Mouse (Mus musculus): Measurements from ENCODE around the gene Synpr. TPM values are rescaled to one million over a fixed set of nuclear protein-coding genes. Genes with fewer than 3 reads are reported as not detected.

Gene Synpr
- polyA plus RNA-seq, 1 experiment from 2014 or later, result 1.1 TPM

DNA sequence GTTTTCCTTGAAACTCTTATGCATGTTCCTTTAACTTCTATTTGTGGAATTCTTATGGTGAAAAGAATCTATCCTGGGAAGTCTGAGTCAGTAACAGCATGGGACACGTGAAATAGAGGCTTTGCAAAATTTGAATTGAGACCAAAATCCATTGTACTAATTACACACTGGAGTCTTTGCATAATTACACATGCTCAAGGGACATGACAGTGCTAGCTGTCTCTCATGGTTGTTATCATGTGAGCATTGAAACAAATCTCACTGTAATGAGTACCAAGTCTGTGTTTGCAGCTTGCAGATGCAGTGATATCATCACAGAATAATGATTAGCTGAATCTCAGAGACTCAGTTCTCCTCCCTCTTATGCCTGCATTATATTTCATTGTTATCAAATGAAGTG lies 22.2 kb upstream of the Synpr start:
- Histone ChIP-seq H3K4me1 (replicated peaks; ENCODE audit: control insufficient read depth, insufficient read depth, low read length) (no peaks in the 10 kb centered on the region), H3K27ac (ENCODE audit: low read depth, low read length) (no peak overlapping the region), H3K36me3 (ENCODE audit: control insufficient read depth, insufficient read depth) (no peaks in the 10 kb centered on the region), H3K4me3 (ENCODE audit: low read depth, low read length) (no peak overlapping the region), H3K9ac (ENCODE audit: low read depth, low read length) (no peak overlapping the region), H3K27me3 (replicated peaks; ENCODE audit: control insufficient read depth, insufficient read depth, low read length) (no peaks in the 10 kb centered on the region), H3K9me3 (ENCODE audit: control insufficient read depth) (no peaks in the 10 kb centered on the region), H3K4me2 (replicated peaks; ENCODE audit: low read depth) (no peak overlapping the region)
- ATAC-seq, result no peak
- no peak for TF ChIP-seq CTCF (IDR thresholded peaks at IDR 0.05; ENCODE audit: low read depth)
- 57% methylated on average over 1 of the region's 1 CpGs for WGBS

DNA sequence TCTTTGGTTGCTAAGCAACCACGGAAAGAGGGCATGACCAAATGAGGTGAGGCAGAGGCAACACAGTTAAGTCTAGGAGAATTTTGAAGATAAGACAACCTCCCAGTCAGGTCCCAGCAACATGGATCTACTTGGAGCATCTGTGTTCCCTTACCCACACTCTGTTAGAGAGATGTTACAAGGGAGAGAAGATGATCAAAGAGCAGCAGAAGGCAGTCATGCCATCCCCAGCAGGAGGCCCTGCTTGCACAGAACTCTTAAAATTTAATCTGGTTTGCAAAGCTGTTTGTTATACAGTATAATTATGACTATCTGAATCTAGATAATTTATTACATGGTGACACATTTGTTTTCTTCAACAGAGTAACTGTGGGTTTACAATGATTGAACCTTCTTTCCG lies 18.2 kb upstream of the Synpr start:
- H3K36me3 ChIP-seq (ENCODE audit: control insufficient read depth, insufficient read depth), result no peaks in the 10 kb centered on the region
- H3K27ac ChIP-seq (ENCODE audit: low read depth, low read length), result no peak overlapping the region
- ATAC-seq, result no peak
- H3K4me3 ChIP-seq (ENCODE audit: low read depth, low read length), result no peak overlapping the region
- H3K9ac ChIP-seq (ENCODE audit: low read depth, low read length), result no peak overlapping the region
- TF ChIP-seq CTCF (IDR thresholded peaks at IDR 0.05; ENCODE audit: low read depth), result no peak
- 69% methylated on average over 2 of the region's 2 CpGs for WGBS
- no peaks in the 10 kb centered on the region for H3K27me3 ChIP-seq (replicated peaks; ENCODE audit: control insufficient read depth, insufficient read depth, low read length)
- no peaks in the 10 kb centered on the region for H3K4me1 ChIP-seq (replicated peaks; ENCODE audit: control insufficient read depth, insufficient read depth, low read length)
- H3K4me2 ChIP-seq (replicated peaks; ENCODE audit: low read depth), result no peak overlapping the region
- no peaks in the 10 kb centered on the region for H3K9me3 ChIP-seq (ENCODE audit: control insufficient read depth)

DNA sequence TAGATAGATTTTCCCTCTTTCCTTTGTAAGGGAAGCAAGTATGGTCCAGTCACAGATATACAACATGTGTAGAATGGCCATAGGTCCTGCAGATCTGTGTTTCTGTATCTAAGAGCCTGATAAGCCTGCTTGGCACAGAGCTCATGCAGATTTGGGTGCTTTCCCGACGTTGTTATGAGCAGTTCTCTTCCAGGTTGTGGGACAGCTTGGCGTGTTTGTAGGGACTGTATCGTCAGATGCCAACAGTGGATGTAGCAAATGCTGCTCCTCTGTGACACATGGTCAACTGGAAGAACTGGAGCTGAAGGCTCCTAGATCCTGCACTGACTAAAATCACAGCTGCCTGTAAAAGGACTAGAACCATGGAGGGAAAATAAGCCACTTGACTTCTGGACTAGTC lies 17.4 kb upstream of the Synpr start:
- H3K4me2 ChIP-seq (replicated peaks; ENCODE audit: low read depth), result no peak overlapping the region
- TF ChIP-seq CTCF (IDR thresholded peaks at IDR 0.05; ENCODE audit: low read depth), result no peak
- H3K36me3 ChIP-seq (ENCODE audit: control insufficient read depth, insufficient read depth), result no peaks in the 10 kb centered on the region
- 86% methylated on average over 4 of the region's 4 CpGs for WGBS
- H3K27me3 ChIP-seq (replicated peaks; ENCODE audit: control insufficient read depth, insufficient read depth, low read length), result no peaks in the 10 kb centered on the region
- no peak for ATAC-seq
- no peaks in the 10 kb centered on the region for H3K9me3 ChIP-seq (ENCODE audit: control insufficient read depth)
- no peak overlapping the region for H3K27ac ChIP-seq (ENCODE audit: low read depth, low read length)
- no peak overlapping the region for H3K9ac ChIP-seq (ENCODE audit: low read depth, low read length)
- H3K4me1 ChIP-seq (replicated peaks; ENCODE audit: control insufficient read depth, insufficient read depth, low read length), result no peaks in the 10 kb centered on the region
- H3K4me3 ChIP-seq (ENCODE audit: low read depth, low read length), result no peak overlapping the region

DNA sequence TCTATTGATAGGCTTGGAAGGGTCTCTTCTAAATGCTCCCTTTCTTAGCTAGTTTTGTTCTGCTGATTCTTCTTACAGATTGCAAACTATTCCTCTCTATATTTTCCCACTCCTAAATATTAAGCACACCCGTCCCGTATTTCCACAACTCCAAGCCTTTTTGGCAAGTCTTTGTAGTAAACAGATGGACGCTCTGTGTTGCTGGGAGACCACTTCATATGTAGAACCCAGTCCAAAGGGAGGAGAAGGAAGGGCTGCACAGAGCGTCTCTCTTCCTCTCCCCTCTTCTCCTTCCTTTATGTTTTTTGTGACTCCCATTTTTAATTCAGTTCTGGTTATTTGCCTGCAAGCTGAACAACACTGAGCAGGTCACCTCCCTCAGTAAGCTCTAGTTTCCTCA lies 1.4 kb upstream of the Synpr start:
- H3K27ac ChIP-seq (ENCODE audit: low read depth, low read length), result no peak overlapping the region
- H3K4me2 ChIP-seq (replicated peaks; ENCODE audit: low read depth), result no peak overlapping the region
- no peaks in the 10 kb centered on the region for H3K9me3 ChIP-seq (ENCODE audit: control insufficient read depth)
- ATAC-seq, result no peak
- H3K27me3 ChIP-seq (replicated peaks; ENCODE audit: control insufficient read depth, insufficient read depth, low read length), result no peaks in the 10 kb centered on the region
- whole genome bisulfite sequencing, result 60% methylated on average over 4 of the region's 4 CpGs
- H3K9ac ChIP-seq (ENCODE audit: low read depth, low read length), result no peak overlapping the region
- TF ChIP-seq CTCF (IDR thresholded peaks at IDR 0.05; ENCODE audit: low read depth), result no peak
- H3K36me3 ChIP-seq (ENCODE audit: control insufficient read depth, insufficient read depth), result no peaks in the 10 kb centered on the region
- no peak overlapping the region for H3K4me3 ChIP-seq (ENCODE audit: low read depth, low read length)
- no peaks in the 10 kb centered on the region for H3K4me1 ChIP-seq (replicated peaks; ENCODE audit: control insufficient read depth, insufficient read depth, low read length)

DNA sequence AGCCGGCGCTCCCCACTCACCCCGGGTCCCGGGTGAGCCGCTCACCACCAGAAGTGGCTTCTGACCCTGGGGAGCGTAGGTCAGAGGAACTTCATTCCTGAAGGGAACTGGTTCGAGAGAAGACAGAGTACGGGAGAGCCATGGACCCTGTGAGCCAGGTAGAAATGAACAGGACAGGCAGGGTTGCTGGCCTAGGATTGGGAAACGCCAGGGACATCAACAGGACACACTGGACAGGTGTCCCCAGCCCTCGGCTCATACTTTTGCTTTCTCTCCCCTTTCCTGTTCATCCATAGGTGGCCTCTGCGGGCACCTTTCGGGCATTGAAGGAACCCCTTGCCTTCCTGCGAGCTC lies 242 bp downstream of the Synpr start:
- no peak for TF ChIP-seq CTCF (IDR thresholded peaks at IDR 0.05; ENCODE audit: low read depth)

DNA sequence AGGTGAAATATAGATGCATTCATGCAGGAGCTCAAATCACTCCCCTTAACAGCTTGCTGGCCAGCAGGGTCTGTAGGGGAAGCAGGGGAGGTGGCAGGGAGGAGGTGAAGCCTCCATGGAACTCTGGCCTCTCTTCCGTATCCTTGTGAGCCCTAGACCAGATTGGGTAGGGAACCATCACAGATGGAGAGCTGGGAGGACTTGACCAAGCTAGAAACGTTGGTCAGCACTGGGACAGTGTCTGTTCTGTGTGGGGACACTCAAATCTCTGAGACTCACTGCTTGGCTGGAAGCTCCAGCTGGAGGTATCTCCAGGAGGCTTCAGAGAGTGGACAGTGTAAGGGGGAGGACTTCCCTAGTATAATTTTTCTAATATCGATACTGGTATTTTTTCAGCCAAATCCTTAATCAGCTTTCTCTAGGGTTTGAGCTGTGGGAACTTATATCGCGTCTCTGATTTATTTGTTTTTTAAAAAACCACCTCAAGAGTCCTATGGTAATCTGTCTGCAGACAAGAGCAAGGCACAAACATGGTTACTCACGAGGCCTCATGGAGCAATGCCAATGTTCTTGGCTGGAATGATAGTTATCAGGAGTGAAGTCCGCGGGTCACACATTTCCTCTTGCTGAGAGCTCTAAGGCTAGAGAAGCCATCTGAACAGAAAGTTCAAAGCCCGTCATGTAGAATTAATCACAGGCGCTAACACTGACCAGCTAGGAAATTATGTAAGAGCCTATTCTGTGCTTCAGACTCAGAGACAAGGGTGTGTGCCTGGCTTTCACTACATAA lies 956 bp downstream of the Synpr start:
- H3K27ac ChIP-seq (ENCODE audit: low read depth, low read length), result no peak overlapping the region
- no peak for ATAC-seq
- no peaks in the 10 kb centered on the region for H3K9me3 ChIP-seq (ENCODE audit: control insufficient read depth)
- H3K27me3 ChIP-seq (replicated peaks; ENCODE audit: control insufficient read depth, insufficient read depth, low read length), result no peaks in the 10 kb centered on the region
- no peak for TF ChIP-seq CTCF (IDR thresholded peaks at IDR 0.05; ENCODE audit: low read depth)
- H3K9ac ChIP-seq (ENCODE audit: low read depth, low read length), result no peak overlapping the region
- H3K4me3 ChIP-seq (ENCODE audit: low read depth, low read length), result no peak overlapping the region
- H3K4me2 ChIP-seq (replicated peaks; ENCODE audit: low read depth), result no peak overlapping the region; the same call in 1 of the 2 replicates
- H3K4me1 ChIP-seq (replicated peaks; ENCODE audit: control insufficient read depth, insufficient read depth, low read length), result no peaks in the 10 kb centered on the region
- WGBS, result 64% methylated on average over 10 of the region's 10 CpGs
- no peaks in the 10 kb centered on the region for H3K36me3 ChIP-seq (ENCODE audit: control insufficient read depth, insufficient read depth)

More for the DNA sequence above, 242 bp downstream of the Synpr start:
- Histone ChIP-seq H3K36me3 (ENCODE audit: control insufficient read depth, insufficient read depth) (no peaks in the 10 kb centered on the region), H3K27ac (ENCODE audit: low read depth, low read length) (no peak overlapping the region), H3K9me3 (ENCODE audit: control insufficient read depth) (no peaks in the 10 kb centered on the region), H3K4me1 (replicated peaks; ENCODE audit: control insufficient read depth, insufficient read depth, low read length) (no peaks in the 10 kb centered on the region), H3K27me3 (replicated peaks; ENCODE audit: control insufficient read depth, insufficient read depth, low read length) (no peaks in the 10 kb centered on the region), H3K4me2 (replicated peaks; ENCODE audit: low read depth) (peak overlapping the region; percentile 60), H3K9ac (ENCODE audit: low read depth, low read length) (no peak overlapping the region), H3K4me3 (ENCODE audit: low read depth, low read length) (peak overlapping the region; percentile 16; the same call in 1 of the 2 replicates)
- ATAC-seq, result no peak
- 18% methylated on average over 13 of the region's 13 CpGs for WGBS

All from intestine, postnatal 0 days (tissue).